Mouse (Mus musculus) cerebellum, adult 2 months (tissue): Measurements from ENCODE around the gene Eif3i.

Experiments used
- CTCF ChIP-seq: fragments of 200-500 bp; IDR thresholded peaks from 2 replicates; pipeline ENCODE4 v1.5.1; 2011; ENCODE audit warnings: low read depth, mild to moderate bottlenecking, control low read depth, low read length, moderate library complexity, borderline replicate concordance; ENCODE audit not compliant: insufficient read depth
- POLR2A ChIP-seq: fragments of 200-500 bp; IDR thresholded peaks from 2 replicates; pipeline ENCODE4 v1.6.1; 2011; ENCODE audit warnings: low read length, control low read depth, borderline replicate concordance; ENCODE audit not compliant: insufficient read depth

GRCm38 (mm10) chr4:129573093-129573370, 27.4 kb downstream of the Eif3i start:
- TF ChIP-seq POLR2A (no peak), CTCF (no peak)
